ENCODE assay signal across 18 mouse cellular contexts in the genomic region with DNA sequence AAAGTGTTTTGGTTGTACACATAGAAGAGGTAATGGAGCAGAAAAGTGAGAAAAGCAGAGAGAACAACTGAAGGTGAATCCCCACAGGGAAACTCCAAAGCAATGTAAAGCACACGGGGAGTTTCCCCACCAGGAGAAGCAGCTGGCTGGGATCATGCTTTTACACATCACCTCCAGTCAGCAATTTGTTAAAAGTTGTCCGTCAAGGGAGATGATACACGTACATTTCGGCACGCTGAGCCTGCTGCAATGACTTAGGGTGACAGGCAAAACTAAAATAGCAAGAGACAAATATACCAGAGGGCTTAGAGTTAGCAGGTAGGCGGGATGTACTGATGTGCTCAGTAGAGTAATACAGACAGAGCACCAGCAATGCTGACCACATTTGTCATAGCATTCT. TPM values are rescaled to one million over a fixed set of nuclear protein-coding genes. Genes with fewer than 3 reads are reported as not detected.
"Had no signal": no experiment of that assay in that cellular context is flagged by ENCODE, and none has a peak within 500 bp of the region (broad histone marks: within the 10 kb centered on the region; RNA-seq: fewer than 3 reads in every experiment).

No protein-coding gene starts in this region.

- H3K36me3 ChIP-seq: liver, embryonic 13.5 days had no signal

- H3K9me3 ChIP-seq: kidney, embryonic 15.5 days; liver, embryonic 13.5 days had no signal

- DNase-seq: kidney, adult 11 months; kidney, adult 8-10 months; kidney, postnatal 10 days; kidney, postnatal 36 days; layer of hippocampus, postnatal 36 days; liver, embryonic 13.5 days; lung, adult 2 months; lung, postnatal 14 days; lung, postnatal 4 days; right cerebral cortex, adult 18-20 months; right cerebral cortex, postnatal 14 days; right cerebral cortex, postnatal 4 days; thymus, adult 2 months; thymus, postnatal 25 days had no signal

- H3K4me3 ChIP-seq: myocyte had no signal

- H3K27me3 ChIP-seq: kidney, embryonic 15.5 days; liver, embryonic 13.5 days; neural tube, embryonic 13.5 days had no signal

RNA-seq across cellular contexts. Expression of gene D130040H23Rik, which starts 1.6 kb away (rescaled TPM):
- polyA plus RNA-seq: liver, adult 2 months had no signal
